Mouse (Mus musculus) frontal cortex, adult 2 months (tissue): ENCODE measurements around the gene Prss54. TPM values are rescaled to one million over a fixed set of nuclear protein-coding genes. Genes with fewer than 3 reads are reported as not detected.
"Not testable (repeated sequence)": the region's sequence is repeated elsewhere in the genome, so short reads cannot be mapped to it uniquely, and the experiment has no call there.

Experiments used
- DNase-seq, 2 experiments: peaks; one replicate each; pipeline ENCODE4 v3.0.0; 2022; ENCODE audit warnings: low spot score in 1 of 2; ENCODE audit errors: extremely low spot score in 1 of 2
- polyA plus RNA-seq: library from polyadenylated mRNA; depleted of rRNA; stranded (reverse); fragments of >200 nt; gene quantifications from 2 replicates; pipeline ENCODE4 v1.2.3, GENCODE M21; 2012; rRNA removed

Gene Prss54
- polyA plus RNA-seq = 0.10 and 0.15 TPM in 2 replicates

GRCm38 (mm10) chr8:95576240-95576639 lies at the start of gene Prss54:
Gene Prss54 (minus strand): TSS chr8:95576340.
- no peak for DNase-seq

GRCm38 (mm10) chr8:95624833-95625232 lies 48.7 kb upstream of the Prss54 start:
- no peak for DNase-seq

- DNase-seq = no peak
Observed at GRCm38 (mm10) chr8:95620046-95620445, 43.9 kb upstream of the Prss54 start.

GRCm38 (mm10) chr8:95616383-95616782 lies 40.2 kb upstream of the Prss54 start:
- DNase-seq = no peak

- no peak for DNase-seq
Observed at GRCm38 (mm10) chr8:95611769-95612168, 35.6 kb upstream of the Prss54 start.

- no peak for DNase-seq
Observed at GRCm38 (mm10) chr8:95610749-95611148, 34.6 kb upstream of the Prss54 start.

- no peak for DNase-seq
Observed at GRCm38 (mm10) chr8:95609406-95609805, 33.3 kb upstream of the Prss54 start.

GRCm38 (mm10) chr8:95607210-95607609 lies 31.1 kb upstream of the Prss54 start:
- peak; percentile 55 to 72 for DNase-seq

- DNase-seq = not testable (repeated sequence)
Observed at GRCm38 (mm10) chr8:95606509-95606908, 30.4 kb upstream of the Prss54 start.

GRCm38 (mm10) chr8:95602168-95602567 lies 26.0 kb upstream of the Prss54 start:
- DNase-seq = no peak

GRCm38 (mm10) chr8:95601306-95601705 lies 25.2 kb upstream of the Prss54 start:
- DNase-seq = no peak

GRCm38 (mm10) chr8:95599861-95600260 lies 23.7 kb upstream of the Prss54 start:
- DNase-seq = peak in 1 of 2 experiments; percentile 89

- no peak for DNase-seq
Observed at GRCm38 (mm10) chr8:95596841-95597241, 20.7 kb upstream of the Prss54 start.

- no peak for DNase-seq
Observed at GRCm38 (mm10) chr8:95595131-95595530, 19.0 kb upstream of the Prss54 start.

GRCm38 (mm10) chr8:95593439-95594393 lies 17.6 kb upstream of the Prss54 start:
- peak in 1 of 2 experiments; percentile 51 for DNase-seq

- DNase-seq = no peak
Observed at GRCm38 (mm10) chr8:95592131-95592780, 16.1 kb upstream of the Prss54 start.

GRCm38 (mm10) chr8:95590539-95590938 lies 14.4 kb upstream of the Prss54 start:
- no peak for DNase-seq

- no peak for DNase-seq
Observed at GRCm38 (mm10) chr8:95589282-95589681, 13.1 kb upstream of the Prss54 start.

GRCm38 (mm10) chr8:95587339-95587738 lies 11.2 kb upstream of the Prss54 start:
- peak in 1 of 2 experiments; percentile 52 for DNase-seq

GRCm38 (mm10) chr8:95573146-95573545 lies 3.0 kb downstream of the Prss54 start:
- DNase-seq = no peak

- DNase-seq = no peak
Observed at GRCm38 (mm10) chr8:95566809-95567208, 9.3 kb downstream of the Prss54 start.

- no peak for DNase-seq
Observed at GRCm38 (mm10) chr8:95566217-95566616, 9.9 kb downstream of the Prss54 start.
